Mouse (Mus musculus) forebrain, postnatal 0 days (tissue): Measurements from ENCODE around the gene Cfl1. TPM values are rescaled to one million over a fixed set of nuclear protein-coding genes. Genes with fewer than 3 reads are reported as not detected.

Source experiments
- ATAC-seq: fragments of 200-750 bp; cut with Nextera tagmentation; 2 replicates; pipeline ENCODE4 v1.8.0; 2017; ENCODE audit warnings: mild to moderate bottlenecking, moderate library complexity
- DNase-seq: peaks from one replicate; pipeline ENCODE4 v3.0.0-alpha.2; 2015
- H3K27ac ChIP-seq: fragments of 300-500 bp; sonication (generic); 2 replicates; pipeline ENCODE4 v1.5.1; 2014; ENCODE audit warnings: low read depth, mild to moderate bottlenecking, antibody characterized with exemption, low read length, moderate library complexity, mixed read lengths
- H3K27me3 ChIP-seq: fragments of 300-500 bp; sonication (generic); 2 replicates; pipeline ENCODE4 v1.6.1; 2014; ENCODE audit warnings: mild to moderate bottlenecking, low read length, mixed read lengths; ENCODE audit not compliant: insufficient read depth
- H3K36me3 ChIP-seq: fragments of 300-500 bp; sonication (generic); 2 replicates; pipeline ENCODE4 v1.6.1; 2014; ENCODE audit warnings: mild to moderate bottlenecking, moderate library complexity; ENCODE audit not compliant: insufficient read depth
- H3K4me1 ChIP-seq: fragments of 300-500 bp; sonication (generic); 2 replicates; pipeline ENCODE4 v1.6.1; 2014; ENCODE audit warnings: antibody characterized with exemption; ENCODE audit not compliant: insufficient read depth
- H3K4me2 ChIP-seq: fragments of 300-500 bp; sonication (generic); 2 replicates; pipeline ENCODE4 v1.6.1; 2014; ENCODE audit warnings: low read depth, mild to moderate bottlenecking, moderate library complexity
- H3K4me3 ChIP-seq: fragments of 300-500 bp; sonication (generic); 2 replicates; pipeline ENCODE4 v1.5.1; 2014; ENCODE audit warnings: low read depth, low read length, mixed read lengths
- H3K9ac ChIP-seq: fragments of 300-500 bp; sonication (generic); 2 replicates; pipeline ENCODE4 v1.6.1; 2014; ENCODE audit warnings: mild to moderate bottlenecking
- H3K9me3 ChIP-seq: fragments of 300-500 bp; sonication (generic); 2 replicates; pipeline ENCODE4 v1.6.1; 2016; ENCODE audit warnings: low read length
- CTCF ChIP-seq: sonication (generic); IDR thresholded peaks from 2 replicates; pipeline ENCODE4 v1.5.1; 2016; ENCODE audit warnings: antibody characterized with exemption, control low read depth, low read depth
- WGBS: fragments of 180-500 bp; shearing (Covaris S2); extraction: QIAGEN DNeasy Blood & Tissue Kit; methylation state at CpG from one replicate; pipeline ENCODE4 v1.1.7; 2014; 5-methylcytosine and 5-hydroxymethylcytosine counted together
- polyA plus RNA-seq: library from polyadenylated mRNA; unstranded; fragments of >200 nt; fragmentation: Nextera tagmentation; extraction: Ambion mirVana; gene quantifications from 2 replicates; pipeline ENCODE4 v1.2.1, GENCODE M21; 2015
- total RNA-seq: library from RNA; depleted of rRNA; stranded (reverse); fragments of >200 nt; gene quantifications from 2 replicates; pipeline ENCODE4 v1.2.3, GENCODE M21; 2014

Gene Cfl1
- total and polyA plus RNA-seq, 2 experiments from 2014 or later = 1,402 to 4,218 TPM

GRCm38 (mm10) chr19:5459019-5459418 lies 31.2 kb upstream of the Cfl1 start:
- Histone ChIP-seq H3K4me1 (peaks cover 33% of the 10 kb centered on the region), H3K36me3 (peaks cover 20% of the 10 kb centered on the region), H3K4me2 (no peak overlapping the region), H3K9ac (no peak overlapping the region), H3K9me3 (no peaks in the 10 kb centered on the region), H3K27me3 (no peaks in the 10 kb centered on the region), H3K27ac (no peak overlapping the region), H3K4me3 (no peak overlapping the region)
- TF ChIP-seq CTCF = no peak
- ATAC-seq = no peak
- DNase-seq = no peak
- whole genome bisulfite sequencing = 69% methylated on average over 7 of the region's 7 CpGs

DNA sequence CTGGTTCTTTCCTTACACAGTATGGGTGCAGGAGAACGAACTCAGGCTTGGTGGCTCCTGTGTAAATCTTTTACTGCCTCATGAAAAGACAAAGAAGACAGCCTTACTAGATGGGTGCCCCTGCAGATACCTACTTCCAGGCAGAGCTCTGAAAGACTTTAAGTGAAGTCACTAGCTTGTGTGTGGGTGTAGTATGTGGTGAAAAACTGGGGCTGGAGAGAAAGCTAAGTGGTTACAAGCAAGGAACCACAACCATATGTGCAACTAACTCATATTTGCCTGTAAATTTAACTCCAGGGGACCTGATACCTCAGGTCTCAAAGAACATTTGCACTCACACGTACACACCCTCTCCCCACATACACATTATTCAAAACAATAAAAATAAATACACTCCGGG lies 30.4 kb upstream of the Cfl1 start:
- H3K9ac ChIP-seq = peak overlapping the region; percentile 77
- ATAC-seq (no peak), DNase-seq (no peak)
- peak overlapping the region; percentile 93 for H3K4me2 ChIP-seq
- WGBS = 30% methylated on average over 3 of the region's 3 CpGs
- no peak for TF ChIP-seq CTCF
- H3K4me1 ChIP-seq = peaks cover 33% of the 10 kb centered on the region
- H3K9me3 ChIP-seq = no peaks in the 10 kb centered on the region
- peaks cover 17% of the 10 kb centered on the region for H3K36me3 ChIP-seq
- H3K4me3 ChIP-seq = peak overlapping the region; percentile 88
- H3K27ac ChIP-seq = peak overlapping the region; percentile 81
- H3K27me3 ChIP-seq = no peaks in the 10 kb centered on the region

DNA sequence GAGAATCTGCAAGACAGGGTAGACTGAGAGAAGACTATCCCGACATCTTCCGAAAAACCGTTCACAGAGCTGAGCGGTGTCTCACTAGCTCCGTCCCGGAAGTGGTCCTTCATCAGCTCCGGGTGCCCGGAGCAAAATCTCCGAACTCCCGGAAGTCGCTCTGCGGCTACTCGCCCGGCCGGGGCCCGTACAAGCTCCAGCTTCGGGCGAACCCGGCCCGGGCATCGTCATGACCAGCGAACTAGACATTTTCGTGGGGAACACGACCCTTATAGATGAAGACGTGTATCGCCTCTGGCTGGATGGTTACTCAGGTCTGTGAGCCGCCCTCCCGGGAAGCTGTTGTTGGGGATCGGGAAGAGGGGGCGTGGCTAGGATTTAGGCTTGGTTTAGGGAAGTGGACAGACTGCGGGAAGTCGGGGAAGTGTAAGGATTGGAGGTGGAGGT lies 29.8 kb upstream of the Cfl1 start, which contains the start of gene Fibp:
Fibp (plus strand) TSS at position 151 of the 447 bp plus-strand sequence.
- WGBS = 2% methylated on average over 32 of the region's 32 CpGs
- H3K27ac ChIP-seq = peak within 1 kb of the TSS; percentile 81
- DNase-seq (peak; percentile 94), ATAC-seq (peak; percentile 70)
- peak within 1 kb of the TSS; percentile 77 for H3K9ac ChIP-seq
- TF ChIP-seq CTCF = no peak
- peak within 1 kb of the TSS; percentile 88 for H3K4me3 ChIP-seq
- H3K27me3 ChIP-seq = no peaks in the 10 kb centered on the region
- H3K4me2 ChIP-seq = peak within 1 kb of the TSS; percentile 93
- H3K9me3 ChIP-seq = no peaks in the 10 kb centered on the region
- peaks cover 30% of the 10 kb centered on the region for H3K4me1 ChIP-seq
- H3K36me3 ChIP-seq = peaks cover 23% of the 10 kb centered on the region

DNA sequence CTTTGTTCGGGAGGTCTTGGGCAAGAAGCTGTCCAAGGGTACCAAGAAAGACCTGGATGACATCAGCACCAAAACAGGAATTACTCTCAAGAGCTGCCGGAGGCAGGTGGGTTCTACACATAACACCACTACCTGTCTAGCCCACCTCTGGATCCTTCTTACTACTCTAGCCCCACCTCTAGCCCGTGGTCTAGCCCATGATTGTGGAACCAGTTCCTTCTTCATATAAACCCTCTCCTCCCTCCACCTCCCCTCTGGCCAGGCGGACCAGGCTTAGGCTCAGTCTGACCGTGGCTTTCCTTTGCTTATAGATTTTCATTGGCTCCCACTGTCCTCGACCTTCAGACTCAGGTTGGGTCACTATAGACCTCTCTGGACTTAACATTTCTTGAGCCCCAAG lies 28.8 kb upstream of the Cfl1 start:
- no peak for DNase-seq
- peak overlapping the region; percentile 93 for H3K4me2 ChIP-seq
- H3K36me3 ChIP-seq = peaks cover 33% of the 10 kb centered on the region
- no peak for ATAC-seq
- H3K27me3 ChIP-seq = no peaks in the 10 kb centered on the region
- WGBS = 82% methylated on average over 6 of the region's 6 CpGs
- peaks cover 23% of the 10 kb centered on the region for H3K4me1 ChIP-seq
- peak overlapping the region; percentile 88 for H3K4me3 ChIP-seq
- H3K9ac ChIP-seq = peak overlapping the region; percentile 77; the same call in 1 of the 2 replicates
- no peak for TF ChIP-seq CTCF
- H3K9me3 ChIP-seq = no peaks in the 10 kb centered on the region
- H3K27ac ChIP-seq = no peak overlapping the region

DNA sequence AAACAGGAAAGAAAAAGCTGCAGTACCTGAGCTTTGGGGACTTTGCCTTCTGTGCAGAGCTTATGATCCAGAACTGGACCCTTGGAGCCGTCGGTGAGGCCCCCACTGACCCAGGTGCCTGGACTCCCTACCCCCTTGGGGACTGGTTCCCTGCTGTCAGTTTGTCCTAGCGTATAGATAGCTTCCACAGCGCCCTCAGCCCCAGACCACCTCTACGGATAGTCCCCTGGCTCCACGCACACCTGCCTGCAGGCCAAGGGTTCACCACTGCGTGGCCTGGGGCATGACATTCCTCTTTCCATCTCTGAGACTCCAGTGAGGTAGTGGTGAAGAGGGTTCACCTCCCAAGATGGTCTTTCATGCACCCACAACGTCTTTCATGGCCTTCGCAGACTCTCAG lies 27.0 kb upstream of the Cfl1 start:
- peaks cover 41% of the 10 kb centered on the region for H3K36me3 ChIP-seq
- TF ChIP-seq CTCF = no peak
- WGBS = 92% methylated on average over 9 of the region's 9 CpGs
- no peak overlapping the region for H3K4me3 ChIP-seq
- DNase-seq (no peak), ATAC-seq (no peak)
- no peak overlapping the region for H3K4me2 ChIP-seq
- H3K9ac ChIP-seq = no peak overlapping the region
- no peaks in the 10 kb centered on the region for H3K27me3 ChIP-seq
- H3K4me1 ChIP-seq = peaks cover 16% of the 10 kb centered on the region
- H3K9me3 ChIP-seq = no peaks in the 10 kb centered on the region
- no peak overlapping the region for H3K27ac ChIP-seq

DNA sequence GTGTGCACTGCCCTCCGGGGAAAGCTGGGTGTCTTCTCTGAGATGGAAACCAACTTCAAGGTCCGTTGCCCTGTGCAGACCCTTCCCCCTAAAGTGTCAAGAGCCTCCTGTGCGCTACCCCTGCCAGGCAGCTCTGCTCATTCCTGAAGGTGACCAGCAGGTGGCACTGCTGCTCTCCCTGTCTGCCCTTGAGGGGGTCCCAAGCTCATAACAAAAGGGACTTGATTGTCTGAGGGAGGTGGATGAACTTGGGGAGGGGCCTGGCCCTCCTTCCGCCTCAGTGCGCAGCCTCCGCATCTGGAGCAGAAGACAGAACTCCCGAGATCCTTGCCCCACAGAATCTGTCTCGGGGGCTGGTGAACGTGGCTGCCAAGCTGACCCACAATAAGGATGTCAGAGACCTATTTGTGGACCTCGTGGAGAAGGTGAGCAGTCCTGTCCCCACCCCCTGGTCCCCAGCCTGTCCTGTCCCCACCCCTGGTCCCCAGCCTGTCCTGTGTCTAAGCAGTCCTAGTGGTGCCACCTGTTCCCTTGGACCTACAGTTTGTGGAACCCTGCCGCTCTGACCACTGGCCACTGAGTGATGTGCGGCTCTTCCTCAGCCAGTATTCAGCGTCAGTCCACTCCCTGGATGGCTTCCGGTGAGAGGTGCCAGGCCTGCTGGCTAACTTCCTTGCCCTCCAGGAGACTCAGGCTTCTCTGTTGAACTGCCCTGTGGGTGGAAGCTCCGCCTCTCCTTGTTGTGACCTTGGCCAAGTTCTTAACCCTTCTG lies 26.3 kb upstream of the Cfl1 start:
- Histone ChIP-seq H3K4me3 (peak overlapping the region; percentile 29), H3K4me2 (peak overlapping the region; percentile 51)

DNA sequence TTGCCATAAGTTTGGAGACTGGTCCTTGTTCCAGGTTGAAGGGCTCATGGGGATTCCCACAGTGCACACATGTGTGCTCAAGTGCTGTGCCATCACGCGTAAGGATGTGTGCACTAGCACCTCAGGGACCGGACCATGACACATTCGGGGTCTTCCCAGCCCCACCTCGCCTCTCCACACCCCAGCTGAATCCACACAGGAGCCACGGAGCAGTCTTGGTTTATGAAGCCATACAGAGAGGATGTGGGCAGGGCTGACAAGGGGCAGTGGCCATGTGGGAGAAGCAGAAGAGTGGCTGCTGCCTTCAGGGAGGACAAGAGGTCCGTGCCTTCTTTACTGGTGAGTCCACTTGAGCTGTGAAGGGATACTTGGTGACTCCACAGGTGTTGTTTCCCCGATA lies 25.2 kb upstream of the Cfl1 start:
- H3K27ac ChIP-seq = no peak overlapping the region
- no peak overlapping the region for H3K4me3 ChIP-seq
- H3K9ac ChIP-seq = no peak overlapping the region
- peaks cover 9% of the 10 kb centered on the region for H3K4me1 ChIP-seq
- WGBS = 96% methylated on average over 8 of the region's 8 CpGs
- H3K27me3 ChIP-seq = no peaks in the 10 kb centered on the region
- DNase-seq = no peak
- no peaks in the 10 kb centered on the region for H3K9me3 ChIP-seq
- no peak overlapping the region for H3K4me2 ChIP-seq
- no peak for TF ChIP-seq CTCF
- no peak for ATAC-seq
- H3K36me3 ChIP-seq = peaks cover 41% of the 10 kb centered on the region

More for the DNA sequence above, 26.3 kb upstream of the Cfl1 start:
- Histone ChIP-seq H3K36me3 (peaks cover 41% of the 10 kb centered on the region), H3K9ac (peak overlapping the region; percentile 47), H3K27me3 (no peaks in the 10 kb centered on the region), H3K4me1 (peaks cover 15% of the 10 kb centered on the region), H3K27ac (peak overlapping the region; percentile 64), H3K9me3 (no peaks in the 10 kb centered on the region)
- ATAC-seq = peak; percentile 70
- peak; percentile 94 for TF ChIP-seq CTCF
- 31% methylated on average over 15 of the region's 15 CpGs for WGBS
- peak; percentile 86 for DNase-seq
